Mouse (Mus musculus) neural tube, embryonic 15.5 days (tissue): ENCODE results near the gene Mpv17l2. TPM values are rescaled to one million over a fixed set of nuclear protein-coding genes. Genes with fewer than 3 reads are reported as not detected.

Experiments used
- ATAC-seq: fragments of 200-750 bp; cut with Nextera tagmentation; 2 replicates; pipeline ENCODE4 v1.8.0; 2017; ENCODE audit warnings: mild to moderate bottlenecking, moderate TSS enrichment, moderate library complexity; ENCODE audit not compliant: low FRiP score
- H3K27ac ChIP-seq: fragments of 300-500 bp; sonication (generic); replicated peaks from 2 replicates; pipeline ENCODE4 v1.5.1; 2015; ENCODE audit warnings: mild to moderate bottlenecking, inconsistent platforms
- H3K27me3 ChIP-seq: fragments of 300-500 bp; sonication (generic); replicated peaks from 2 replicates; pipeline ENCODE4 v1.6.1; 2015; ENCODE audit warnings: inconsistent platforms
- H3K36me3 ChIP-seq: fragments of 300-500 bp; sonication (generic); 2 replicates; pipeline ENCODE4 v1.6.1; 2015; ENCODE audit warnings: inconsistent platforms
- H3K4me1 ChIP-seq: fragments of 300-500 bp; sonication (generic); 2 replicates; pipeline ENCODE4 v1.6.1; 2015; ENCODE audit warnings: inconsistent platforms
- H3K4me2 ChIP-seq: fragments of 300-500 bp; sonication (generic); 2 replicates; pipeline ENCODE4 v1.6.1; 2015; ENCODE audit warnings: inconsistent platforms, mild to moderate bottlenecking, moderate library complexity
- H3K4me3 ChIP-seq: fragments of 300-500 bp; sonication (generic); replicated peaks from 2 replicates; pipeline ENCODE4 v1.5.1; 2015; ENCODE audit warnings: mild to moderate bottlenecking, inconsistent platforms
- H3K9ac ChIP-seq: fragments of 300-500 bp; sonication (generic); replicated peaks from 2 replicates; pipeline ENCODE4 v1.6.1; 2015; ENCODE audit warnings: mild to moderate bottlenecking, inconsistent platforms
- H3K9me3 ChIP-seq: fragments of 300-500 bp; sonication (generic); replicated peaks from 2 replicates; pipeline ENCODE4 v1.6.1; 2016; ENCODE audit warnings: inconsistent platforms
- WGBS: fragments of 180-500 bp; shearing (Covaris S2); methylation state at CpG from one replicate; pipeline ENCODE4 v1.1.7; 2015; ENCODE audit warnings: mixed read lengths; 5-methylcytosine and 5-hydroxymethylcytosine counted together
- microRNA-seq: library from miRNA; unstranded; fragments of <30 nt; microRNA quantifications from one replicate; pipeline ENCODE4, GENCODE M21; 2017
- polyA plus RNA-seq: library from polyadenylated mRNA; unstranded; fragments of >200 nt; fragmentation: Nextera tagmentation; extraction: Ambion mirVana; gene quantifications from 2 replicates; pipeline ENCODE4 v1.2.1, GENCODE M21; 2015

Gene Mpv17l2
- polyA plus RNA-seq, 1 experiment from 2014 or later, result 43.5 TPM

DNA sequence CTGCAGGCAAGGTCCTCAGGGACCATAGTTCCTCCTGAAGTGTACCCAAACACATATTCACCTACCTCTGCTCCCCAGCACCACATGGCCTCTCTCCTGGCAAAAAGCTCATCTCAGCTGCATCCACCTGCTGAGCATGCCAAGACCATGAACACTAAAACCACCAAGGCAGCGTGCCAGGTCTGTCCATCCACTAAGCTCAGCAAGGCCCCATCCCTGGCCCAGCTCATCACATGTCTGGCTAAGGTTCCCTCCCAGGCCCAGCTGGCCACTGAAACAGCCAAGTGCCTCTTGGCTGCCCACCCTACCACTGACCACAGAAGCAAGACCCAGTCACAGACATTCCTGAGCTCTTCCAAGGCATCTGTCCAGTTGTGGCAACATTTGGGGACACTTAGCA is 50.5 kb downstream of the Mpv17l2 start:
- WGBS, result 95% methylated on average over 1 of the region's 1 CpGs
- Histone ChIP-seq H3K9ac (no peak overlapping the region), H3K4me3 (no peak overlapping the region), H3K27ac (no peak overlapping the region), H3K27me3 (no peaks in the 10 kb centered on the region), H3K4me2 (no peak overlapping the region), H3K36me3 (no peaks in the 10 kb centered on the region), H3K4me1 (no peaks in the 10 kb centered on the region), H3K9me3 (no peaks in the 10 kb centered on the region)
- ATAC-seq, result no peak

DNA sequence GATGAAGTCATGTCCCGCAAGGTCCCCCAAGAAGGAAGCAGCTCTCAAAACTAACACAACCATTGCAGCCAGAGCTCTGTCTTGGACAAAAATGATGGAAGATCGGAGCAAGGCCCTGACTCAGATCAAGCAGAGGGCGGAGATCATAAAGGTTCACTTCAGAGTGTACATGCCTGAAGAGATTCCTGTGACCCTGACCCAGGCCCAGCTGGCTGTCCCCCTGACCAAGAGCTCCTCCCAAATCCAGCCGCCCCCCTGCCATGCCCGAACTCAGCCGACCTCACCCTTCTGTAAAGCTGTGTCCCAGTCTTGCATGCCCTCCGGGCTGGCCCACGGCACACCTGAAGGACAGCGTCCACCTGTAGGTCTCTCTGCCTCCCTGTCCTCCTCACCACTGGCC is 51.0 kb downstream of the Mpv17l2 start:
- Histone ChIP-seq H3K4me2 (no peak overlapping the region), H3K4me3 (no peak overlapping the region), H3K9ac (no peak overlapping the region), H3K36me3 (no peaks in the 10 kb centered on the region), H3K4me1 (no peaks in the 10 kb centered on the region), H3K9me3 (no peaks in the 10 kb centered on the region), H3K27me3 (no peaks in the 10 kb centered on the region), H3K27ac (no peak overlapping the region)
- no peak for ATAC-seq
- 95% methylated on average over 9 of the region's 9 CpGs for WGBS

Small RNA genes within 50 kb of the gene (microRNA-seq; reads per million reads assigned to microRNA genes)
- not detected for gene Mir7240

Other genes starting within 250 kb of the Mpv17l2 start
- gene Fkbp8, start 233.2 kb downstream of the Mpv17l2 start, polyA plus RNA-seq, result 381 and 389 TPM in 2 replicates
- gene Kxd1, start 233.0 kb downstream of the Mpv17l2 start, polyA plus RNA-seq, result 44.4 and 51.1 TPM in 2 replicates
- 14.7 and 19.2 TPM in 2 replicates for gene Ell, start 221.5 kb downstream of the Mpv17l2 start, polyA plus RNA-seq
- gene Isyna1, start 166.6 kb downstream of the Mpv17l2 start, polyA plus RNA-seq, result 137 and 142 TPM in 2 replicates
- 170 and 175 TPM in 2 replicates for gene Ssbp4, start 152.1 kb downstream of the Mpv17l2 start, polyA plus RNA-seq
- 1.5 and 2.6 TPM in 2 replicates for gene Lrrc25, start 144.8 kb downstream of the Mpv17l2 start, polyA plus RNA-seq
- 0.22 TPM in 2 replicates for gene Gdf15, start 128.5 kb downstream of the Mpv17l2 start, polyA plus RNA-seq
- 78.6 TPM in 2 replicates for gene Pgpep1, start 100.6 kb downstream of the Mpv17l2 start, polyA plus RNA-seq
- gene Lsm4, start 87.7 kb downstream of the Mpv17l2 start, polyA plus RNA-seq, result 191 and 206 TPM in 2 replicates
- gene Jund, start 62.0 kb downstream of the Mpv17l2 start, polyA plus RNA-seq, result 73.7 and 82.7 TPM in 2 replicates
- 0.04 and 0.09 TPM in 2 replicates for gene Iqcn, start 57.5 kb downstream of the Mpv17l2 start, polyA plus RNA-seq
- gene Gm3336, start 42.4 kb downstream of the Mpv17l2 start, polyA plus RNA-seq, result not detected in 2 replicates
- gene Pde4c, start 37.2 kb downstream of the Mpv17l2 start, polyA plus RNA-seq, result 0.17 and 0.40 TPM in 2 replicates
- gene Rab3a, start 6.3 kb downstream of the Mpv17l2 start, polyA plus RNA-seq, result 536 and 627 TPM in 2 replicates
- gene Pik3r2, start 15.8 kb upstream of the Mpv17l2 start, polyA plus RNA-seq, result 97.5 and 102 TPM in 2 replicates
- 18.9 and 21.0 TPM in 2 replicates for gene Mast3, start 44.1 kb upstream of the Mpv17l2 start, polyA plus RNA-seq
- gene Il12rb1, start 47.5 kb upstream of the Mpv17l2 start, polyA plus RNA-seq, result 0.14 and 1.4 TPM in 2 replicates
- gene Arrdc2, start 78.8 kb upstream of the Mpv17l2 start, polyA plus RNA-seq, result 7.8 and 8.5 TPM in 2 replicates
- 17.6 and 18.6 TPM in 2 replicates for gene Kcnn1, start 102.3 kb upstream of the Mpv17l2 start, polyA plus RNA-seq
- gene Ccdc124, start 113.0 kb upstream of the Mpv17l2 start, polyA plus RNA-seq, result 162 and 163 TPM in 2 replicates
- 3.0 and 3.3 TPM in 2 replicates for gene Slc5a5, start 131.8 kb upstream of the Mpv17l2 start, polyA plus RNA-seq
- 2,109 and 2,618 TPM in 2 replicates for gene Rpl18a, start 136.5 kb upstream of the Mpv17l2 start, polyA plus RNA-seq
- 59.5 and 64.6 TPM in 2 replicates for gene Map1s, start 145.0 kb upstream of the Mpv17l2 start, polyA plus RNA-seq